Mouse (Mus musculus): ENCODE data around the gene Wnt3a.

DNA sequence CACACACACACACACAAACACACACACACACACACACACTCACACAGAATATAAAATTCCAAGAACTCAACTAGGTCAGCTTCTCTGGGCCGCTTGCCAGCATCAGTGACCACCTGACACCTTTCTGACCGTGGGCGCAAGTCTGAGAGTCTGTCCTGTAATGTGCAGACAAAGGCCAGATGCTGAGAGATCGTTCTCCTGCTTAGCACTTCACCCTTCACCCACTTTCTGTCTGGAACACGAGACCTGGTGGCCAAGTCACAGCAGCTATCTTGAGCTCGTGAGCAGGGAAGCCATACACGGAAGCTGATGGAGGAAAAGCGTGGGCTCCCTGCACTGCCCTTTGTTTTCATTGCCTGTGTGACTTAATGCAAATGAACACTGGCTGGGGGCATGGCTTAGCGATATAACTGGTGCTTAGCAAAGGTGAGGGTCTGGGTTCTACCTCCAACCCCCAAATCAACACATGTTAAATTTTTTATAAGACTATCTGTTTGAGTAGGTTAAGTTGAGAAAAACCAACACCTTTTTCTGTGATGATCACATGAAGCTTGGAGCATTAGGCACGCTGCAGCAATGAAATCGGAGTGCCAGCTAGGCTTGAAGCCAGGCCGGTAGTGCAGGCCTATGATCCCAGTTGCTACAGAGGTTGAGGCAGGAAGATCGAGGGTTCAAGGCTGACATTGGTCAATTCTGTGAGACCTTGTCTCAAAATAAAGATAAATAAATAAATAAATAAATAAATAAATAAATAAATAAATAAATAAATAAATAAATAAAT, 47.6 kb upstream of the Wnt3a start:
- TF ChIP-seq CTCF (IDR thresholded peaks at IDR 0.05; ENCODE audit: borderline replicate concordance, extremely low read depth, insufficient read depth, insufficient read length) = no peak
- TF ChIP-seq POLR2A (IDR thresholded peaks at IDR 0.05; ENCODE audit: borderline replicate concordance, extremely low read depth, insufficient read depth, insufficient read length, poor library complexity, severe bottlenecking) = no peak

Measured in brain, embryonic 14.5 days (tissue).